Mouse (Mus musculus) stomach, embryonic 16.5 days (tissue): ENCODE data around the gene Git2. TPM values are rescaled to one million over a fixed set of nuclear protein-coding genes. Genes with fewer than 3 reads are reported as not detected.

Experiments used
- ATAC-seq: fragments of 200-750 bp; cut with Nextera tagmentation; 2 replicates; pipeline ENCODE4 v1.8.0; 2017; ENCODE audit warnings: moderate number of reproducible peaks, moderate TSS enrichment; ENCODE audit not compliant: insufficient read depth, low FRiP score
- H3K27ac ChIP-seq: fragments of 300-500 bp; sonication (generic); 2 replicates; pipeline ENCODE4 v1.5.1; 2014; ENCODE audit warnings: low read length
- H3K27me3 ChIP-seq: fragments of 300-500 bp; sonication (generic); 2 replicates; pipeline ENCODE4 v1.6.1; 2014; ENCODE audit warnings: low read length, control low read depth, mixed read lengths; ENCODE audit not compliant: control insufficient read depth, insufficient read depth
- H3K36me3 ChIP-seq: fragments of 300-500 bp; sonication (generic); 2 replicates; pipeline ENCODE4 v1.6.1; 2014; ENCODE audit warnings: low read length; ENCODE audit not compliant: control insufficient read depth, insufficient read depth
- H3K4me1 ChIP-seq: fragments of 300-500 bp; sonication (generic); 2 replicates; pipeline ENCODE4 v1.6.1; 2014; ENCODE audit warnings: low read length, control low read depth, mixed read lengths; ENCODE audit not compliant: control insufficient read depth, insufficient read depth
- H3K4me2 ChIP-seq: fragments of 300-500 bp; sonication (generic); 2 replicates; pipeline ENCODE4 v1.6.1; 2014; ENCODE audit warnings: low read depth, low read length, mixed read lengths
- H3K4me3 ChIP-seq: fragments of 300-500 bp; sonication (generic); replicated peaks from 2 replicates; pipeline ENCODE4 v1.5.1; 2014; ENCODE audit warnings: mild to moderate bottlenecking, low read length
- H3K9ac ChIP-seq: fragments of 300-500 bp; sonication (generic); 2 replicates; pipeline ENCODE4 v1.6.1; 2014; ENCODE audit warnings: low read length
- H3K9me3 ChIP-seq: fragments of 300-500 bp; sonication (generic); replicated peaks from 2 replicates; pipeline ENCODE4 v1.6.1; 2016; ENCODE audit warnings: low read length, control low read depth; ENCODE audit not compliant: control insufficient read depth
- WGBS: fragments of 180-500 bp; shearing (Covaris S2); extraction: QIAGEN DNeasy Blood & Tissue Kit; methylation state at CpG from one replicate; pipeline ENCODE4 v1.1.7; 2014; 5-methylcytosine and 5-hydroxymethylcytosine counted together
- polyA plus RNA-seq: library from polyadenylated mRNA; unstranded; fragments of >200 nt; fragmentation: Nextera tagmentation; extraction: Ambion mirVana; gene quantifications from 2 replicates; pipeline ENCODE4 v1.2.1, GENCODE M21; 2015

The Git2 gene
- polyA plus RNA-seq, 1 experiment from 2014 or later: 42.0 TPM

- Histone ChIP-seq H3K9ac (no peak overlapping the region), H3K9me3 (no peaks in the 10 kb centered on the region), H3K27me3 (no peaks in the 10 kb centered on the region), H3K4me2 (no peak overlapping the region), H3K4me1 (no peaks in the 10 kb centered on the region), H3K4me3 (no peak overlapping the region), H3K27ac (no peak overlapping the region), H3K36me3 (peaks cover 25% of the 10 kb centered on the region)
- no peak for ATAC-seq
- 92% methylated on average over 18 of the region's 18 CpGs for WGBS
These were observed 60.8 kb downstream of the Git2 start for GRCm38 (mm10) chr5:114714551-114714950.

GRCm38 (mm10) chr5:114709357-114709756 lies 66.0 kb downstream of the Git2 start:
- WGBS: 89% methylated on average over 21 of the region's 21 CpGs

GRCm38 (mm10) chr5:114708491-114708890 lies 66.8 kb downstream of the Git2 start:
- H3K9ac ChIP-seq: peak overlapping the region; percentile 87

More at GRCm38 (mm10) chr5:114709357-114709756, 66.0 kb downstream of the Git2 start:
- no peak for ATAC-seq
- Histone ChIP-seq H3K36me3 (peaks cover 14% of the 10 kb centered on the region), H3K9ac (no peak overlapping the region), H3K4me1 (peaks cover 6% of the 10 kb centered on the region), H3K4me3 (no peak overlapping the region), H3K9me3 (no peaks in the 10 kb centered on the region), H3K27ac (no peak overlapping the region), H3K4me2 (no peak overlapping the region), H3K27me3 (no peaks in the 10 kb centered on the region)

GRCm38 (mm10) chr5:114707265-114708068 lies 67.8 kb downstream of the Git2 start, which contains the start of gene Tchp:
Tchp (plus strand) TSS chr5:114707760.
- H3K4me1 ChIP-seq: peaks cover 6% of the 10 kb centered on the region
- no peaks in the 10 kb centered on the region for H3K27me3 ChIP-seq
- H3K27ac ChIP-seq: no peak within 1 kb of the TSS
- H3K9ac ChIP-seq: peak within 1 kb of the TSS; percentile 87
- H3K4me2 ChIP-seq: peak within 1 kb of the TSS; percentile 70
- H3K4me3 ChIP-seq: peak within 1 kb of the TSS; percentile 94
- ATAC-seq: peak; percentile 80; the same call in 1 of the 2 replicates
- 0 out of 2 replicates have a peak, but pooled peaks cover 6% of the 10 kb centered on the region for H3K36me3 ChIP-seq
- no peaks in the 10 kb centered on the region for H3K9me3 ChIP-seq
- 3% methylated on average over 49 of the region's 49 CpGs for WGBS

More at GRCm38 (mm10) chr5:114708491-114708890, 66.8 kb downstream of the Git2 start:
- Histone ChIP-seq H3K27ac (no peak overlapping the region), H3K9me3 (no peaks in the 10 kb centered on the region), H3K36me3 (peaks cover 10% of the 10 kb centered on the region; the same call in 1 of the 2 replicates), H3K4me2 (peak overlapping the region; percentile 70), H3K4me1 (peaks cover 6% of the 10 kb centered on the region), H3K4me3 (peak overlapping the region; percentile 94), H3K27me3 (no peaks in the 10 kb centered on the region)
- no peak for ATAC-seq
- 53% methylated on average over 15 of the region's 15 CpGs for WGBS

- H3K27me3 ChIP-seq: no peaks in the 10 kb centered on the region
- no peaks in the 10 kb centered on the region for H3K9me3 ChIP-seq
- H3K4me2 ChIP-seq: no peak overlapping the region
- H3K9ac ChIP-seq: no peak overlapping the region
- peak; percentile 34; the same call in 1 of the 2 replicates for ATAC-seq
- WGBS: 52% methylated on average over 14 of the region's 14 CpGs
- no peak overlapping the region for H3K27ac ChIP-seq
- no peaks in the 10 kb centered on the region for H3K4me1 ChIP-seq
- no peaks in the 10 kb centered on the region for H3K36me3 ChIP-seq
- H3K4me3 ChIP-seq: no peak overlapping the region
These were observed 72.6 kb downstream of the Git2 start for GRCm38 (mm10) chr5:114702403-114703392.

- no peaks in the 10 kb centered on the region for H3K4me1 ChIP-seq
- no peaks in the 10 kb centered on the region for H3K36me3 ChIP-seq
- no peak overlapping the region for H3K4me2 ChIP-seq
- no peak overlapping the region for H3K27ac ChIP-seq
- no peak for ATAC-seq
- 49% methylated on average over 7 of the region's 7 CpGs for WGBS
- H3K27me3 ChIP-seq: no peaks in the 10 kb centered on the region
- H3K4me3 ChIP-seq: no peak overlapping the region
- no peaks in the 10 kb centered on the region for H3K9me3 ChIP-seq
- no peak overlapping the region for H3K9ac ChIP-seq
These were observed 76.3 kb downstream of the Git2 start for GRCm38 (mm10) chr5:114699015-114699414.

GRCm38 (mm10) chr5:114698044-114698746 lies 77.1 kb downstream of the Git2 start:
- H3K4me2 ChIP-seq: no peak overlapping the region
- no peaks in the 10 kb centered on the region for H3K27me3 ChIP-seq
- whole genome bisulfite sequencing: 88% methylated on average over 19 of the region's 19 CpGs
- no peak overlapping the region for H3K9ac ChIP-seq
- no peak for ATAC-seq
- no peaks in the 10 kb centered on the region for H3K9me3 ChIP-seq
- H3K36me3 ChIP-seq: no peaks in the 10 kb centered on the region
- H3K4me1 ChIP-seq: no peaks in the 10 kb centered on the region
- H3K27ac ChIP-seq: no peak overlapping the region
- H3K4me3 ChIP-seq: no peak overlapping the region

GRCm38 (mm10) chr5:114696939-114697338 lies 78.4 kb downstream of the Git2 start:
- H3K27me3 ChIP-seq: no peaks in the 10 kb centered on the region
- no peaks in the 10 kb centered on the region for H3K9me3 ChIP-seq
- ATAC-seq: no peak
- H3K4me3 ChIP-seq: no peak overlapping the region
- H3K9ac ChIP-seq: no peak overlapping the region
- H3K4me2 ChIP-seq: no peak overlapping the region
- 79% methylated on average over 17 of the region's 17 CpGs for WGBS
- no peaks in the 10 kb centered on the region for H3K36me3 ChIP-seq
- H3K4me1 ChIP-seq: no peaks in the 10 kb centered on the region
- no peak overlapping the region for H3K27ac ChIP-seq
